Mouse (Mus musculus): ENCODE results near the gene Dot1l.

Dot1l gene

GRCm38 (mm10) chr10:80754594-80755290, at the start of gene Dot1l:
TSS of gene Dot1l (plus strand) at chr10:80755206.
- peak; percentile 97 to 99 for DNase-seq (ENCODE audit: low spot score in 2 of 2)

DNA sequence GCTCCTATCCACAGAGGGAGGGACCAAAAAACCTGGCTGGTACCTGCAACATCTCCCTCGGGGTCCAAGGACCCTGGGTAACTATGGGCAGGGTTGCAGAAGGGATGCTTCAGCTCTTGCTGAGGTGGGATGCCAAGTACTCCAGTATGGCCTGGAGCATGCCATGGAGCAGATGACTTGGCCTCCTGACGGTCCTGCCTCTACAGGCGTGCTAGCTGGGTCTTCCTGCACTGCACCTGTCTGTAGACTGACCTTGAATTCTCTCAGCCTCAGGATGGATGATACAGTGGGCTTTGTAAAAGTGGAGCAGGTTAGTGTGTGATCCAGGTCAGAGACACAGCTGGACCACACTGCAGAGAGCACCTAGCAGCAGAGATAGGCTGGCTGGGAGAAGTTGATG, 49.5 kb upstream of the Dot1l start:
- DNase-seq (ENCODE audit: low spot score in 2 of 2): no peak

DNA sequence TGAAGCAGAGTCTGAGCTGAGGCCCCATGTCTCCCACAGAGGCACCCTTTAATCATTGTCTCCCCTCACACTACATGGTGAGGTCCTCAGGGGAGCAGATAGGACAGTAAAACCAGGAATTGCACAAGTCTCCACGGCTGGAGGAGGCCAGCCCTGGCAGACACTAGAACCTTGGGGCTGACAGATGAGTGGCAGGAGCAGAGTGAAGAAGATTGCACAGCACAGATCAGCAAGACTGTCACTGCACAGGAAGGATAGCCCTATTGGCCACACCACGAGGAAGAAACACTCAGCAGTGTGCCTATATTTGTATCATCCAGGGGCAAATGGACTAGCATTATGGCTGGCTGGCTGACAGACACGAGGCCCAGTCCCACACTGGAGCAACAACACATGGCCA, 44.2 kb upstream of the Dot1l start:
- DNase-seq (ENCODE audit: low spot score in 2 of 2): no peak

- no peak for DNase-seq (ENCODE audit: low spot score in 2 of 2)
Observed at GRCm38 (mm10) chr10:80717281-80717680, 37.7 kb upstream of the Dot1l start.

GRCm38 (mm10) chr10:80727369-80728127, 27.5 kb upstream of the Dot1l start:
- no peak for DNase-seq (ENCODE audit: low spot score in 2 of 2)

DNA sequence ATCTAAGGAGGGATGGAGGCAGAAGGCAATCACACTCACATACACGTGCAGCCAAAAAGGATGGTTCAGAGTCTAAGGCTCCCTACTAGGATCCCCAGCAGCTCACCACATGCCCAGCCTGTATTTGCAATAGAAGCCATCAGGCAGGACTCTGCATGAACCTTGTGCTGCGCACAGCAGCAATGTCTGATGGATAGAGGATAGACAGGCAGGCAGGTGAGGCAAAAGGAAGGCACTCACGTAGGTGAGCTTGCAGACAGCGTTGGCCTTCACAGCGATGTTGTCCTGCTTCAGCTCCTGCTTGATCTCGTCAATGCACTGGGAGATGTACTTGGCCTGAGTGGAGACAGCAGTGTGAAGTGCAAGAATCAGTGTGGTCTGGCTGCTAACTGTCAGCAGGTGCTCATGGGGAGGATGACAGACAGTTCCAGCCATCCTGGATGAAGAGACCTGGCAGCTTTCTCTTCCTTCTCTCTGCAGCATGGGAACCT, 22.4 kb upstream of the Dot1l start:
- DNase-seq (ENCODE audit: low spot score in 2 of 2): no peak

GRCm38 (mm10) chr10:80736731-80737130, 18.3 kb upstream of the Dot1l start:
- DNase-seq (ENCODE audit: low spot score in 2 of 2): no peak

GRCm38 (mm10) chr10:80738657-80739056, 16.3 kb upstream of the Dot1l start:
- peak in 1 of 2 experiments; percentile 36 for DNase-seq (ENCODE audit: low spot score in 2 of 2)

DNA sequence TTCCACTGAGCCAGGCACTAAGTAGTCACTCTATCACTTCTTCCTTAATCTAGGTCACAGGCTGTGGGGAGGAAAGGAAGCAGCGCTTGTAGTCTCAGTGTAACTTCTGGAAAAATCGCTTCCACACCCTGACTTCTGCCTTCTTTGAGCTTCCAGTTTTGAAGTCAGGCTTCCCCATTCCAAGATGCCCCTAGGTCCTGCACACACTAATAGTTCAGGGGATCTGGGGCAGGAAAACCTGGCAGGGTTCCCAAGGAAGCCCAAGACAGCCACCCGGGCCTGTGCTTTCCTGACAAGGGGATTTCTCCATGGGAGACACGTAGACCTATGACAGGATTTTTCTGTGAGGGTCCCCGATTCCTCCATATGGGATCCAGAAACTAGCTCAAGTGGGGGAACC, 13.9 kb upstream of the Dot1l start:
- DNase-seq (ENCODE audit: low spot score in 2 of 2): no peak

GRCm38 (mm10) chr10:80741634-80742179, 13.3 kb upstream of the Dot1l start:
- no peak for DNase-seq (ENCODE audit: low spot score in 2 of 2)

GRCm38 (mm10) chr10:80742180-80742978, 12.6 kb upstream of the Dot1l start, which contains the start of gene Ap3d1:
TSS of gene Ap3d1 (minus strand) at chr10:80742264.
- DNase-seq (ENCODE audit: low spot score in 2 of 2): peak; percentile 97

DNA sequence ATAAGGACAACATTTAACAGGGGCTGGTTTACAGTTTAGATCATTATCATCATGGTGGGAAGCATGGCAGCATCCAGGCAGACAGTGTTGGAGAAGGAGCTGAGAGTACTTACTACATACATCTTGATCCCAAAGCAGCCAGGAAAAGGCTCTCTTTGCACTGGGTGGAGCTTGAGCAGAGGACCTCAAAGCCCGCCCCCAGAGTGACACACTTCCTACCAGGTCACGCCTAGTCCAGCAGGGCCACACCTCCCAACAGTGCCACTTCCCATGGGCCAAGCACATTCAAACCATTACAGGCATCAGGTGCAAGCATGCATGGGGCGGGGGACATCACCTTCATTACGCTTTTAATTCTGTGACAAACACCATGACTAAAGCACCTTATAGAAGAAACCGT, 10.7 kb upstream of the Dot1l start:
- peak; percentile 43 to 56 for DNase-seq (ENCODE audit: low spot score in 2 of 2)

DNA sequence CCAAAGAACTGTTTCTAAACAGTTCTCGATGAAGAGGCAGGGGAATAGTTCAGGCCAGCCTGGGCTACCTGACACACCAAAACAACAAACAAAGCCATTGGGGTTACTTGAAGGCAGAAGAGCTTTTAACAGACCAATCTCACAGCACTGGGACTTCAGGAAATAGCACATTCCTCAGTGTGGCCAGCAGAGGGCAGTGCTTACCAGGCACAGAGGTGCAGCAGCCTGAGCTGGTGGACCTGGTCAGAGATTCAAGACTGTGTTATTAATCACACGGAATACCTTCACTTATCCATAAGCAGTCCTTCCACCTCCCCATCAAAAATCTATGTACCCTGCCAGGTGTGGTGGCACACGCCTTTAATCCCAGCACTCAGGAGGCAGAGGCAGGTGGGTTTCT, 7.6 kb upstream of the Dot1l start:
- DNase-seq (ENCODE audit: low spot score in 2 of 2): peak; percentile 79 to 85

DNA sequence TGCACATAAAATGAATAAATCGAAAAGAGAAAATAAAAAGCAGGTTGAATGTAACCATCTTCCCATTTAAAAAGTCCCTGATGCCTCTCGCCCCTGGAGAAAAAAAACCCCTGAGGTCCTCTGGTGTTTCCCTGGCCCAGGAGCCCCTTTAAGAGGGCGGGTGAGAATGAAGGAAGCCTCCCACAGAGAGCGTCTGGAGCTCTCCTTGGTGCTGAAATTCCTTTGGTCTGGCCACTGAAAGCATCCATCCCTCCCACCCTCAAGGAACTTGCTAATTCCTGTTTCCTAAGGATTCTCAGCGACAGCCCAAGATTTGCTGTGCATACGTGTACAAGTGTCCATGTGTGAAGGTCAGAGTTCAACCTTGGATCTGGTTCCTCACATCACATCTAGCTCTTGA, 6.4 kb upstream of the Dot1l start:
- peak in 1 of 2 experiments; percentile 37 for DNase-seq (ENCODE audit: low spot score in 2 of 2)

GRCm38 (mm10) chr10:80751188-80751832, 3.7 kb upstream of the Dot1l start:
- peak; percentile 82 to 83 for DNase-seq (ENCODE audit: low spot score in 2 of 2)

DNA sequence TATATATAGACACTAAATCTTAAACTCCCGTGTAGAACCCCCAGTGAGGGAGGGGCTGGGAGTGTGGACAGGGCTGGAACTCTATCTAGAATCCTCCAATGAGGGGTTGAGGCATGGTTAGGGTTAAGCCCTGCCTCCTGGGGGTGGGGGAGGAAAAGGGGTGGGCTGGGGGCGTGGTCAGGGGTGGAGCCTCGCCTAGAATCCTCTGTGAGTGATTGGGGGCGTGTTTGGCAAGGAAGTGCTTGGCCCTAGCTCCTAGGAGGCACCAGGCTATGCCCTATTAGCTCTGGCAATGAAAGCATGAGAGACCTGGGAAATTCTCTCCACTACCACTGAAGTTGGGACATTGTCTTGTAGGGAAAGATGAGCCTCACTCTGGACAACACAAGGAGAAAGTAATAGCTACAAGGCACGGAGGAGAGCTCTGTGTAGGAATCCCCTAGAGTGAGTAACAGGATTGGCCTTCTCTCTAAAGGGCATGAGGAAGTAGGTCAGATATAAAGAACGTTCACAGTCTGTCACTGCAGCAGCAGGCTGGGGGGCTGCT, 2.9 kb upstream of the Dot1l start:
- DNase-seq (ENCODE audit: low spot score in 2 of 2): peak in 1 of 2 experiments; percentile 49

- DNase-seq (ENCODE audit: low spot score in 2 of 2): no peak
Observed at GRCm38 (mm10) chr10:80755291-80756015, 447 bp downstream of the Dot1l start.

DNA sequence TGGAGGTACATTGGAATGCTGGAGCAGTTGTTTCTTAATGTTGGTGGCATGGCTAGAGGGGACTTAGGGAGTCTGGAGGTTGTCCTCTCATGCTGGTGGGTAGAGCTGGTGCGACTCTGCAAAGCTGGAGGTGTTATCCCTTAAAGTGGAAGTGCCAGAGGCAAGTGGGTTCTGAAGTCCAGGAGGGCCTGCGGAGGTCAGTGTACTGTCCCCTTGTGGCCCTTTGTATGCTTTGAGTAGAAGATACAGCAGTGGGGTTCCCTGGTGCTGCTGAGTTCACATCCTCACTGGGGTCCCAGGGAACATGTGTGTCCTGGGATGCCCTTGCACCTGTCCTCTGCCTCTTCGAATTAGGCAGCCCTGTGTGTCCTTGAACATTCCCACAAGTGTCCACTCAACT, 1.1 kb downstream of the Dot1l start:
- no peak for DNase-seq (ENCODE audit: low spot score in 2 of 2)

DNA sequence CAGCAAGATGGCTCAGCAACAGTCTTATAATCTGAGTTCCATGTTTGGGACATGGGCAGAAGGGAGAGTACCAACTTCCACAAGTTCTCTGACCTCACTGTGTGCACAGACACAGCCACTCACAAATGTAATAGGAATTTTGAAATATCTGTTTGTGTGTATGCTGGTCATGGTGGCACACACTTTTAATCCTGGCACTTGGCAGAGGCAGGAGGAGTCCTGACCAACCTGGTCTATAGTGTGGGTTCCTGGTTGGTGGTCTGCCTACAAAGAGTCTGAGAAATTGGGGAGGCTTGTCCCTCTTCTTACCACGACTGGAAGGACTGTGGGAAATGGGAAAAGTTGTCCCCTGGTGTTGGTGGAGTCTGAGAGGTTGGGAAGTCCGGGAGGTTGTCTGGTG, 1.5 kb downstream of the Dot1l start:
- no peak for DNase-seq (ENCODE audit: low spot score in 2 of 2)

DNA sequence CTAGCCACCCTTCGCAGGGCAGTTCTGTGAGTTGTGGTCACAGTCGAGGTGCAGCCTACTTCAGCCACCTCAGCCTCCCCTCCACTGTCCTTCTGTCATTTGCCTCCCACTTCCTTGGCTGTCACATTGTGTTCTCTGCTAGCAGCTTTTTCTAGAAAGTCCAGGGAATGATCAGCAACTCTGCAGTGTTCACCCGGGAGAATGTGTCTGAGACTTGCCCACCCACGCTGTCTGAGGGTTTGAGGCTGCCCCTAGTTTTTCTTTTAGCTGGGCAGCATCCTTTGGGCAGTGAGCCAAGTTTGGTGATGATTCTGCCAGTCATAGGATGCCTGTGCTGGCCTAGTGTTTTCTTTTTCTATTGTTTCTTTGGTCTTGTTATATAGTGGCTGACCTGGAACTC, 2.0 kb downstream of the Dot1l start:
- no peak for DNase-seq (ENCODE audit: low spot score in 2 of 2)
